ENCODE assay signal across 8 mouse cellular contexts in the genomic region with DNA sequence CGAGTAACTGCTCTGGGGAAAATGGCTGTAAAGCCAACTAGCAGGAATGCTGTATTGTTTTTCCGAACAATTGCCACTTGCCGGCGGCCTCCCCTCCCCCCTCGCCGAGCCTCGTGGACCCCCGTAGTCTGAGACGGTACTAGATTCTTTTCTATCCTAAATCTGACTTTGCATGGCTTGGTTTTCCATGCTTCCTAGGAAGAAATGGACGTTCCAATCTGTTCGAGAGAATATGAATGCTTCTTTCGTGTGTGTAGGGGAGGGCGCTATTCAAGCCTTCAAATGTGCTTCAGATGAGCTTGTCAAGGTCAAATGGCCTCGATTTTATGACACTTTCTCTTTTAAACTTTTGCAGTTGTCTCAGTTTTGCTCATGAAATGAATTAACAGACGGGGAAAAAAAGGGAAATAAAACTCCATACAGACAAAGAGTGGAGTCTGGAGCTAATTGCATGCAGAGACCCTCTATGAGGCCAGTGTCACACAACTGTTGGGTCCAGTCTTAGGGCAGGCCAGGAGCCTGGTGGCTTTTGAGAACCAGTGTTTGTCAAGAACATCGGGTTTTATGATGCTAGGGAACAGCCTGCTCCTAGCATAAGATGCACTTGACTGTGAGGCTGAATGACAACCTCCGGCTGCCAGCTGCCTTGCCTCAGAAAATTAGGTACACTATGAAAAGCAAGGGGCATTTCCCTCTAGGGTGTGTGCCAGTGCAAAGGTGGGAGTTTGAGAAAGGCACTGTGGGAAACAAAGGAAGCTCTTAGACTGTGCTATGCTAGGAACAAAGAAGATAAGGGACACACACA. TPM values are rescaled to one million over a fixed set of nuclear protein-coding genes. Genes with fewer than 3 reads are reported as not detected.
DNase-seq lines count a peak whose midpoint lies in the region; ATAC-seq and TF ChIP-seq lines count a peak whose summit lies in the region.

No protein-coding gene starts in this region.

- peak overlapping the region; percentile 78 for H3K4me2 ChIP-seq in hindbrain, embryonic 12.5 days (replicated peaks)
- H3K4me2 ChIP-seq in limb, embryonic 13.5 days (replicated peaks): peak overlapping the region; percentile 69

- peaks cover 40% of the 10 kb centered on the region for H3K79me2 ChIP-seq in C2C12 (ENCODE audit: control insufficient read depth, insufficient read depth)

- TF ChIP-seq POLR2A in olfactory bulb, adult 2 months (IDR thresholded peaks at IDR 0.05; ENCODE audit: insufficient read depth, low read depth, low read length): no peak

- peak; percentile 28 for DNase-seq in gastrocnemius, adult 2 months
- DNase-seq in gastrocnemius, adult 8-10 months (ENCODE audit: low spot score in 2 of 2): no peak
- DNase-seq in cerebellum, postnatal 14 days: peak; percentile 45 to 62
- no peak for DNase-seq in urinary bladder, postnatal 14 days (ENCODE audit: low spot score)

- H3K27ac ChIP-seq in gastrocnemius, adult 2 months: peak overlapping the region; percentile 100
- peak overlapping the region; percentile 99 for H3K27ac ChIP-seq in hindbrain, embryonic 12.5 days
- peak overlapping the region; percentile 99 for H3K27ac ChIP-seq in limb, embryonic 13.5 days
- peak overlapping the region; percentile 100 for H3K27ac ChIP-seq in olfactory bulb, adult 2 months (ENCODE audit: insufficient read depth, low read depth, low read length)

- H3K9ac ChIP-seq in hindbrain, embryonic 12.5 days: peak overlapping the region; percentile 97
- H3K9ac ChIP-seq in limb, embryonic 13.5 days: peak overlapping the region; percentile 99

- ATAC-seq in hindbrain, embryonic 12.5 days (ENCODE audit: low FRiP score): no peak
- ATAC-seq in limb, embryonic 13.5 days (ENCODE audit: low FRiP score, low read depth): no peak; the same call in 1 of the 2 replicates

- peaks cover 33% of the 10 kb centered on the region for H3K36me3 ChIP-seq in C2C12 (ENCODE audit: control insufficient read depth, insufficient read depth)
- peaks cover 18% of the 10 kb centered on the region for H3K36me3 ChIP-seq in hindbrain, embryonic 12.5 days
- H3K36me3 ChIP-seq in limb, embryonic 13.5 days: peaks cover 21% of the 10 kb centered on the region

- H3K27me3 ChIP-seq in C2C12 (ENCODE audit: control insufficient read depth, insufficient read depth, insufficient read length): no peaks in the 10 kb centered on the region
- H3K27me3 ChIP-seq in hindbrain, embryonic 12.5 days: peaks cover 2% of the 10 kb centered on the region; the same call in 1 of the 2 replicates
- no peaks in the 10 kb centered on the region for H3K27me3 ChIP-seq in limb, embryonic 13.5 days

- peak overlapping the region; percentile 76 for H3ac ChIP-seq in C2C12 (ENCODE audit: control insufficient read depth, insufficient read length, low read depth)

- H3K79me3 ChIP-seq in C2C12 (ENCODE audit: low read depth): peaks cover 38% of the 10 kb centered on the region

- intact Hi-C loops in gastrocnemius, adult 2 months (cut with DNase I): no loop called here

- WGBS in hindbrain, embryonic 12.5 days: 11% methylated on average over 17 of the region's 17 CpGs
- WGBS in limb, embryonic 13.5 days: 9% methylated on average over 17 of the region's 17 CpGs
- 5% methylated on average over 17 of the region's 17 CpGs for WGBS in olfactory bulb, adult 2 months

- H3K4me1 ChIP-seq in hindbrain, embryonic 12.5 days: peaks cover 34% of the 10 kb centered on the region
- H3K4me1 ChIP-seq in limb, embryonic 13.5 days: peaks cover 36% of the 10 kb centered on the region
- H3K4me1 ChIP-seq in olfactory bulb, adult 2 months (ENCODE audit: control insufficient read depth, insufficient read depth, low read length): peaks cover 6% of the 10 kb centered on the region; the same call in 1 of the 2 replicates

- TF ChIP-seq CTCF in gastrocnemius, adult 2 months (IDR thresholded peaks at IDR 0.05): no peak
- TF ChIP-seq CTCF in C2C12 (IDR thresholded peaks at IDR 0.05; ENCODE audit: control insufficient read depth, insufficient read depth, insufficient read length): no peak
- TF ChIP-seq CTCF in olfactory bulb, adult 2 months (IDR thresholded peaks at IDR 0.05; ENCODE audit: insufficient read depth, low read depth, low read length): no peak

- no peaks in the 10 kb centered on the region for H3K9me3 ChIP-seq in hindbrain, embryonic 12.5 days (replicated peaks)
- no peaks in the 10 kb centered on the region for H3K9me3 ChIP-seq in limb, embryonic 13.5 days

- H3K4me3 ChIP-seq in gastrocnemius, adult 2 months: peak overlapping the region; percentile 78
- H3K4me3 ChIP-seq in C2C12 (ENCODE audit: insufficient read depth, poor library complexity, severe bottlenecking): peak overlapping the region; percentile 95
- peak overlapping the region; percentile 78 for H3K4me3 ChIP-seq in hindbrain, embryonic 12.5 days
- peak overlapping the region; percentile 89 for H3K4me3 ChIP-seq in limb, embryonic 13.5 days
- H3K4me3 ChIP-seq in olfactory bulb, adult 2 months (ENCODE audit: insufficient read depth, low read depth, low read length): peak overlapping the region; percentile 93

TF ChIP-seq in C2C12, 6 proteins besides CTCF, POLR2A, EP300 and RAD21:
- no peak for TF ChIP-seq CEBPB (IDR thresholded peaks at IDR 0.05; ENCODE audit: low read depth)
- no peak for TF ChIP-seq MYOD1 (IDR thresholded peaks at IDR 0.05; ENCODE audit: control insufficient read depth, insufficient read length, low read depth)
- TF ChIP-seq USF1 (IDR thresholded peaks at IDR 0.05; ENCODE audit: low read depth): no peak
- no peak for TF ChIP-seq MYOG (IDR thresholded peaks at IDR 0.05; ENCODE audit: control insufficient read depth, extremely low read depth, insufficient read length)
- TF ChIP-seq FOSL1 (IDR thresholded peaks at IDR 0.05; ENCODE audit: insufficient read depth, low read length, poor library complexity, severe bottlenecking): no peak
- no peak for TF ChIP-seq MAX (IDR thresholded peaks at IDR 0.05)

RNA-seq across cellular contexts. Expression of a gene that starts 1.0 kb away (rescaled TPM):
- total RNA-seq in gastrocnemius, adult 2 months (2021): 100 to 1,000 TPM; 130 to 164 TPM
- 100 to 1,000 TPM in 2 of 4 experiments, 10 to 100 TPM in 2; 78.0 to 122 (median 99.0) TPM for total RNA-seq in gastrocnemius, adult 8-10 months (2022)
- polyA plus RNA-seq in C2C12 (2012; fragmentation: generic; extraction: Trizol): 165 TPM
- 405 and 424 TPM in 2 replicates for polyA plus RNA-seq in hindbrain, embryonic 12.5 days (2016; fragmentation: Nextera tagmentation; extraction: Ambion mirVana)
- polyA plus RNA-seq in limb, embryonic 13.5 days (2015; fragmentation: Nextera tagmentation; extraction: Ambion mirVana): 426 and 435 TPM in 2 replicates
- polyA plus RNA-seq in olfactory bulb, adult 2 months (2012; ENCODE audit: insufficient read depth, insufficient read length, low replicate concordance, missing spikeins): 274 and 557 TPM in 2 replicates

RNA-seq across cellular contexts. Expression of a gene that starts 26.3 kb away (rescaled TPM):
- 10 to 100 TPM; 12.2 to 17.3 TPM for total RNA-seq in gastrocnemius, adult 2 months (2021)
- 10 to 100 TPM; 10.3 to 13.5 (median 10.5) TPM for total RNA-seq in gastrocnemius, adult 8-10 months (2022)
- polyA plus RNA-seq in C2C12 (2012; fragmentation: generic; extraction: Trizol): 12.2 TPM
- polyA plus RNA-seq in hindbrain, embryonic 12.5 days (2016; fragmentation: Nextera tagmentation; extraction: Ambion mirVana): 24.9 and 30.8 TPM in 2 replicates
- polyA plus RNA-seq in limb, embryonic 13.5 days (2015; fragmentation: Nextera tagmentation; extraction: Ambion mirVana): 43.5 and 47.8 TPM in 2 replicates
- polyA plus RNA-seq in olfactory bulb, adult 2 months (2012; ENCODE audit: insufficient read depth, insufficient read length, low replicate concordance, missing spikeins): not detected in 2 replicates

RNA-seq across cellular contexts. Expression of a gene that starts 49.9 kb away (rescaled TPM):
- total RNA-seq in gastrocnemius, adult 2 months (2021): 10 to 100 TPM; 50.4 to 58.0 TPM
- 10 to 100 TPM; 37.1 to 47.8 (median 45.0) TPM for total RNA-seq in gastrocnemius, adult 8-10 months (2022)
- polyA plus RNA-seq in C2C12 (2012; fragmentation: generic; extraction: Trizol): 147 TPM
- 43.9 and 45.5 TPM in 2 replicates for polyA plus RNA-seq in hindbrain, embryonic 12.5 days (2016; fragmentation: Nextera tagmentation; extraction: Ambion mirVana)
- polyA plus RNA-seq in limb, embryonic 13.5 days (2015; fragmentation: Nextera tagmentation; extraction: Ambion mirVana): 143 and 146 TPM in 2 replicates
- polyA plus RNA-seq in olfactory bulb, adult 2 months (2012; ENCODE audit: insufficient read depth, insufficient read length, low replicate concordance, missing spikeins): not detected in 2 replicates

Comparison
In these comparisons a context has a peak if more than half of its experiments do, and no peak if none do; other contexts are left out.
1. DNase-seq: peak in gastrocnemius, adult 2 months (single experiment) and cerebellum, postnatal 14 days (2 of 2); none in gastrocnemius, adult 8-10 months (0 of 2) and urinary bladder, postnatal 14 days (single experiment).
2. RNA of a gene that starts 49.9 kb away (polyA plus RNA-seq): 147 TPM in C2C12 (single experiment), 143 to 146 TPM in limb, embryonic 13.5 days and 43.9 to 45.5 TPM in hindbrain, embryonic 12.5 days; not detected in olfactory bulb, adult 2 months; every median in the first group is over 10 times any median in the second.
3. Peak in every context shown above with its lines, with median percentiles within 50 percentile points of each other: H3K27ac ChIP-seq and H3K4me3 ChIP-seq.